Mouse (Mus musculus): ENCODE results near the gene Ociad1. TPM values are rescaled to one million over a fixed set of nuclear protein-coding genes. Genes with fewer than 3 reads are reported as not detected.

The Ociad1 gene
- polyA plus RNA-seq, 1 experiment from 2014 or later, result 148 TPM

DNA sequence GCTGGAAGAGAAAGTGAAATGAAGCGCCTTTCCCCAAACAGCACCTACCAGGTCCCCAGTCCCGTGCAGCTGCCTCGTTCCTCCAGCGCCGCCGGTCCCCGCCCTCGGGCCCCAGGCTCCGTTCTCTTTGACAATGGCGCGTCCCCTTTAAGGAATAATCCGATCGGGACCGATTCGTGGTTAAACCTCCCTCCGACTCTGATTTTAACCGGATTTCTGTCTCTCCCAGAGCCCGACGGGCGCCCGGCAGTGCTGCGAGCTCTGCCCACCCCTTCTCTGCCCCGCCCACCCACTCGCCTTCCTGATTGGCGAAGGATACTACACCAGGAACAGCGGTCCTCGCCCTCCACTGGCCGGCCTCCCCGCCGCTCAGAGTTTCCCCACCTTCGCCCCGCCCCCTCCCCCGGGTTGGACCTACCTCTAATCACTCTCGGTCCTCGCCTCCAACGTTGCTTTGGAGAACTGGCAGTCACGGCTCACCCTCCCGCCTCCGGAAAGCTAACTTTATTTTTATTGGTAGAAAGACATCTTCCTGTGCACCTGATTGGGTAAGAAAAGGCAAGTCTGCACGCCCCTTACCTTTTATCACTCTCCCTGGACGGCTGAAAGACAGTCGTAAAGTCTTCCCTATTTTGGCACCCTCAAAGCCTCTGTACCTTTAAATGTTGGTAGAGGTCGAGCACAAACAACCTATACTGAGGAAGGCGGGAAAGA lies 36.1 kb upstream of the Ociad1 start, which contains the start of gene Fryl:
Gene Fryl, minus strand, starts transcription at position 268 of the 714 bp plus-strand sequence.
- under 1% methylated on average over 42 of the region's 44 CpGs for WGBS
- Histone ChIP-seq H3K27me3 (ENCODE audit: control insufficient read depth, insufficient read depth, low read length) (no peaks in the 10 kb centered on the region), H3K4me1 (replicated peaks; ENCODE audit: control insufficient read depth, insufficient read depth, low read length) (no peaks in the 10 kb centered on the region; the same call in 1 of the 2 replicates), H3K27ac (ENCODE audit: low read depth, low read length) (peak within 1 kb of the TSS; percentile 93), H3K4me3 (ENCODE audit: low read depth, low read length) (peak within 1 kb of the TSS; percentile 93), H3K36me3 (ENCODE audit: control insufficient read depth, insufficient read depth, low read length) (no peaks in the 10 kb centered on the region), H3K9ac (ENCODE audit: low read depth, low read length) (peak within 1 kb of the TSS; percentile 77), H3K9me3 (ENCODE audit: control insufficient read depth, low read length) (no peaks in the 10 kb centered on the region), H3K4me2 (replicated peaks; ENCODE audit: low read depth, low read length) (peak within 1 kb of the TSS; percentile 56)
- ATAC-seq (ENCODE audit: low FRiP score) (peak; percentile 98), DNase-seq (ENCODE audit: low spot score) (peak; percentile 98)

GRCm38 (mm10) chr5:73257096-73257495 lies 35.5 kb upstream of the Ociad1 start:
- DNase-seq (ENCODE audit: low spot score), result no peak
- Histone ChIP-seq H3K4me1 (replicated peaks; ENCODE audit: control insufficient read depth, insufficient read depth, low read length) (no peaks in the 10 kb centered on the region; the same call in 1 of the 2 replicates), H3K9ac (ENCODE audit: low read depth, low read length) (peak overlapping the region; percentile 4), H3K27me3 (ENCODE audit: control insufficient read depth, insufficient read depth, low read length) (no peaks in the 10 kb centered on the region), H3K4me2 (replicated peaks; ENCODE audit: low read depth, low read length) (peak overlapping the region; percentile 32), H3K4me3 (ENCODE audit: low read depth, low read length) (peak overlapping the region; percentile 93), H3K36me3 (ENCODE audit: control insufficient read depth, insufficient read depth, low read length) (no peaks in the 10 kb centered on the region), H3K9me3 (ENCODE audit: control insufficient read depth, low read length) (no peaks in the 10 kb centered on the region), H3K27ac (ENCODE audit: low read depth, low read length) (no peak overlapping the region)
- ATAC-seq (ENCODE audit: low FRiP score), result peak; percentile 9; the same call in 1 of the 2 replicates
- WGBS, result 7% methylated on average over 11 of the region's 11 CpGs

DNA sequence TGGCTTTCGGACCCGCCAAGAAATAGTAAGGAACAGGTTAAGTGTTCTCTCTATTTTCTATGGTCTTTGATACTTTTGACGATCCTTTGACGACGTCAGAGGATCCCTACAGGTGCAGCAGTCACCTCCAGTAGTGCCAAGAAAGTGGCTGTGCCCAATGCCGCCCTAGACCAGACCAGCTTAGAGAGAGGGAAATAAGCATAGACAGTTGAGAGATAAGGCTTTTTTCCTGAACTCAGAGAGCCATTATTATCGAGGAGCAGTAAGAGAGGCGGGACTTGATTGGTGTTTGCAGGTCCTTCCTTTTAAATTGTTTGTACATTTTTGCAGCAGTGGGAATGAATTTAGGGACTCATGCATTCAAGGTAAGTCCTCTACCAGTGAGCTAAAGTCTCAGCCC lies 34.9 kb upstream of the Ociad1 start:
- no peak overlapping the region for H3K27ac ChIP-seq (ENCODE audit: low read depth, low read length)
- H3K4me1 ChIP-seq (replicated peaks; ENCODE audit: control insufficient read depth, insufficient read depth, low read length), result no peaks in the 10 kb centered on the region; the same call in 1 of the 2 replicates
- peak overlapping the region; percentile 32; the same call in 1 of the 2 replicates for H3K4me2 ChIP-seq (replicated peaks; ENCODE audit: low read depth, low read length)
- DNase-seq (ENCODE audit: low spot score) (no peak), ATAC-seq (ENCODE audit: low FRiP score) (no peak)
- no peak overlapping the region for H3K9ac ChIP-seq (ENCODE audit: low read depth, low read length)
- H3K27me3 ChIP-seq (ENCODE audit: control insufficient read depth, insufficient read depth, low read length), result no peaks in the 10 kb centered on the region
- H3K9me3 ChIP-seq (ENCODE audit: control insufficient read depth, low read length), result no peaks in the 10 kb centered on the region
- WGBS, result 58% methylated on average over 8 of the region's 8 CpGs
- H3K36me3 ChIP-seq (ENCODE audit: control insufficient read depth, insufficient read depth, low read length), result no peaks in the 10 kb centered on the region
- no peak overlapping the region for H3K4me3 ChIP-seq (ENCODE audit: low read depth, low read length)

- 77% methylated on average over 5 of the region's 5 CpGs for WGBS
These were observed 28.5 kb upstream of the Ociad1 start for GRCm38 (mm10) chr5:73264122-73264521.

GRCm38 (mm10) chr5:73265460-73265859 lies 27.1 kb upstream of the Ociad1 start:
- Histone ChIP-seq H3K27ac (ENCODE audit: low read depth, low read length) (no peak overlapping the region), H3K9ac (ENCODE audit: low read depth, low read length) (no peak overlapping the region), H3K36me3 (ENCODE audit: control insufficient read depth, insufficient read depth, low read length) (no peaks in the 10 kb centered on the region), H3K9me3 (ENCODE audit: control insufficient read depth, low read length) (no peaks in the 10 kb centered on the region; the same call in 1 of the 2 replicates), H3K27me3 (ENCODE audit: control insufficient read depth, insufficient read depth, low read length) (no peaks in the 10 kb centered on the region), H3K4me3 (ENCODE audit: low read depth, low read length) (no peak overlapping the region), H3K4me2 (replicated peaks; ENCODE audit: low read depth, low read length) (no peak overlapping the region), H3K4me1 (replicated peaks; ENCODE audit: control insufficient read depth, insufficient read depth, low read length) (no peaks in the 10 kb centered on the region)
- DNase-seq (ENCODE audit: low spot score) (no peak), ATAC-seq (ENCODE audit: low FRiP score) (no peak)
- 50% methylated on average over 5 of the region's 5 CpGs for WGBS

More at GRCm38 (mm10) chr5:73264122-73264521, 28.5 kb upstream of the Ociad1 start:
- Histone ChIP-seq H3K4me3 (ENCODE audit: low read depth, low read length) (no peak overlapping the region), H3K36me3 (ENCODE audit: control insufficient read depth, insufficient read depth, low read length) (no peaks in the 10 kb centered on the region), H3K9me3 (ENCODE audit: control insufficient read depth, low read length) (no peaks in the 10 kb centered on the region; the same call in 1 of the 2 replicates), H3K27me3 (ENCODE audit: control insufficient read depth, insufficient read depth, low read length) (no peaks in the 10 kb centered on the region), H3K4me2 (replicated peaks; ENCODE audit: low read depth, low read length) (no peak overlapping the region), H3K4me1 (replicated peaks; ENCODE audit: control insufficient read depth, insufficient read depth, low read length) (no peaks in the 10 kb centered on the region), H3K27ac (ENCODE audit: low read depth, low read length) (no peak overlapping the region), H3K9ac (ENCODE audit: low read depth, low read length) (no peak overlapping the region)
- DNase-seq (ENCODE audit: low spot score) (no peak), ATAC-seq (ENCODE audit: low FRiP score) (no peak)

DNA sequence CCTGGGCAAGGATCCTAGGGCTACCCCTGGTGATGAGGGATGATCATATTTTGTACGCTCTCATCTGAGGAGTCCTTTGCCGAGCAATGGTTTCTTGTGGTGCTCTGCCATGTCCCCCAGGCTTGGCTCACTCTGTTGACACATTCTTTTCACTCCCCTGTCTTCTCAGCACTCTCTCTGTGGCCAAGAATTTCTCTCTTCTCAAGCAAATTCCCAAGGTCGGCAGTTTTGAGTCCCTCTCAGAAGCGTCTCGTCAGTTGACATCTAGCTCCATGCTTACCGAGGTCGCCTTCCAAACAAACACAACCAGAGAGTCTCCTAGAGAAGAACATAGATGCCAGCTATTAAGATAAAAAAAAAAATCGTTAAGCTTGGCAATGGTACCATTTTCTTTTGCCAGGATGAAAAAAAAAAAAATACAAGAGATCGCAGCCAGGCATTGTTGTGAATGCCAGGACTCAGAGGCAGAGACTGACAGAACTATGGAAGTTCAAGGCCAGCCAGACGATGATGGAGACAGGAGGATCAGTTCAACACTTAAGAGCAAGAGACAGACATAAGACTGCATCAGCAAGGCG lies 23.9 kb upstream of the Ociad1 start:
- H3K36me3 ChIP-seq (ENCODE audit: control insufficient read depth, insufficient read depth, low read length), result no peaks in the 10 kb centered on the region
- no peaks in the 10 kb centered on the region; the same call in 1 of the 2 replicates for H3K9me3 ChIP-seq (ENCODE audit: control insufficient read depth, low read length)
- H3K9ac ChIP-seq (ENCODE audit: low read depth, low read length), result no peak overlapping the region
- no peaks in the 10 kb centered on the region for H3K27me3 ChIP-seq (ENCODE audit: control insufficient read depth, insufficient read depth, low read length)
- DNase-seq (ENCODE audit: low spot score) (no peak), ATAC-seq (ENCODE audit: low FRiP score) (no peak)
- H3K4me1 ChIP-seq (replicated peaks; ENCODE audit: control insufficient read depth, insufficient read depth, low read length), result no peaks in the 10 kb centered on the region
- no peak overlapping the region for H3K4me2 ChIP-seq (replicated peaks; ENCODE audit: low read depth, low read length)
- WGBS, result 77% methylated on average over 11 of the region's 11 CpGs
- H3K4me3 ChIP-seq (ENCODE audit: low read depth, low read length), result no peak overlapping the region
- no peak overlapping the region for H3K27ac ChIP-seq (ENCODE audit: low read depth, low read length)

DNA sequence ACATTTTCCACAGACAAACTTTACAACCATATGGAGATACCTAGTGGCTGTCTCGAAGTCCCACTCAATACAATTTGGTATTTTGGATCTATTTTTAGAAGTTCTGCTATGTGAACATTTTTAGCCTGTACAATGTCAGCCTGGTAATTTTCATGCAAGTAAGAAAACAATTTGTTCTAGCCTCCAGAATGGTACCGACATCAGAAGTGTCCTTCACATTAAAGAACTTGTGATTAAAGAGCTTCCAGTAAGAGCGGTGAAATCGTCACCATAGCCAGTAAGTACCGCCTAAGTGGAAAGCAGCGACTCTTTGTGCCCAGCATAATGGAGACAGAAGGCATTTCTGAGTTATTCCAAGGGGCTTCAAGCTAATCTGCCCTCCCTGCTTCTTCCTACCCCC lies 22.0 kb upstream of the Ociad1 start:
- ATAC-seq (ENCODE audit: low FRiP score) (no peak), DNase-seq (ENCODE audit: low spot score) (no peak)
- Histone ChIP-seq H3K27me3 (ENCODE audit: control insufficient read depth, insufficient read depth, low read length) (no peaks in the 10 kb centered on the region), H3K27ac (ENCODE audit: low read depth, low read length) (no peak overlapping the region), H3K4me1 (replicated peaks; ENCODE audit: control insufficient read depth, insufficient read depth, low read length) (no peaks in the 10 kb centered on the region), H3K9me3 (ENCODE audit: control insufficient read depth, low read length) (no peaks in the 10 kb centered on the region), H3K4me3 (ENCODE audit: low read depth, low read length) (no peak overlapping the region), H3K4me2 (replicated peaks; ENCODE audit: low read depth, low read length) (no peak overlapping the region), H3K9ac (ENCODE audit: low read depth, low read length) (no peak overlapping the region), H3K36me3 (ENCODE audit: control insufficient read depth, insufficient read depth, low read length) (no peaks in the 10 kb centered on the region)
- 86% methylated on average over 6 of the region's 6 CpGs for WGBS

GRCm38 (mm10) chr5:73273171-73273570 lies 19.4 kb upstream of the Ociad1 start:
- Histone ChIP-seq H3K27me3 (ENCODE audit: control insufficient read depth, insufficient read depth, low read length) (no peaks in the 10 kb centered on the region), H3K4me3 (ENCODE audit: low read depth, low read length) (no peak overlapping the region), H3K9ac (ENCODE audit: low read depth, low read length) (no peak overlapping the region), H3K4me2 (replicated peaks; ENCODE audit: low read depth, low read length) (no peak overlapping the region), H3K4me1 (replicated peaks; ENCODE audit: control insufficient read depth, insufficient read depth, low read length) (no peaks in the 10 kb centered on the region), H3K27ac (ENCODE audit: low read depth, low read length) (no peak overlapping the region), H3K36me3 (ENCODE audit: control insufficient read depth, insufficient read depth, low read length) (no peaks in the 10 kb centered on the region), H3K9me3 (ENCODE audit: control insufficient read depth, low read length) (no peaks in the 10 kb centered on the region)
- 74% methylated on average over 4 of the region's 4 CpGs for WGBS
- no peak for ATAC-seq (ENCODE audit: low FRiP score)
- DNase-seq (ENCODE audit: low spot score), result no peak

DNA sequence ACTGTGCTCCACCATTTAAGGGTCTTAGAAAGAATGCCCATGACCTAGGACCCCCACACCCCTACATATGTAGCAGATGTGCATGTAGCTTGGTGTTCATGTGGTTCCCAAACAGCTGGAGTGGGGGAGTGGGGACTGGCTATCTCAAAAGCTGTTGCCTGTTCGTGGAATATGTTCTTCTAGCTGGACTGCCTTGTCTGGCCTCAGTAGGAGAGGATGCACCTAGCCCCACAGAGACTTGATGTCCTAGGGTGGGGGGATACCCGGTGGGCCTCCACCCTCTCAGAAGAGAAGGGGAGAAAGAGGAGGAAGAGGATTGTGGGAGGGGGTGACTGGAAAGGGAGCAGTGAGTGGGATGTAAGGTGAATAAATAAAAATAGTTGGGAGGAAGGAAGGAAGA lies 17.6 kb upstream of the Ociad1 start:
- ATAC-seq (ENCODE audit: low FRiP score) (no peak), DNase-seq (ENCODE audit: low spot score) (no peak)
- Histone ChIP-seq H3K27me3 (ENCODE audit: control insufficient read depth, insufficient read depth, low read length) (no peaks in the 10 kb centered on the region), H3K36me3 (ENCODE audit: control insufficient read depth, insufficient read depth, low read length) (no peaks in the 10 kb centered on the region), H3K4me2 (replicated peaks; ENCODE audit: low read depth, low read length) (no peak overlapping the region), H3K9ac (ENCODE audit: low read depth, low read length) (no peak overlapping the region), H3K9me3 (ENCODE audit: control insufficient read depth, low read length) (no peaks in the 10 kb centered on the region), H3K4me1 (replicated peaks; ENCODE audit: control insufficient read depth, insufficient read depth, low read length) (no peaks in the 10 kb centered on the region; the same call in 1 of the 2 replicates), H3K4me3 (ENCODE audit: low read depth, low read length) (no peak overlapping the region), H3K27ac (ENCODE audit: low read depth, low read length) (no peak overlapping the region)
- WGBS, result 85% methylated on average over 2 of the region's 2 CpGs
